Mouse (Mus musculus): ENCODE data around the gene Klhl35. TPM values are rescaled to one million over a fixed set of nuclear protein-coding genes. Genes with fewer than 3 reads are reported as not detected.
A peak's percentile ranks its signal among the peaks of the same experiment; 100 is the strongest.

Klhl35 gene
- polyA plus RNA-seq, 2 experiments from 2014 or later, result not detected

DNA sequence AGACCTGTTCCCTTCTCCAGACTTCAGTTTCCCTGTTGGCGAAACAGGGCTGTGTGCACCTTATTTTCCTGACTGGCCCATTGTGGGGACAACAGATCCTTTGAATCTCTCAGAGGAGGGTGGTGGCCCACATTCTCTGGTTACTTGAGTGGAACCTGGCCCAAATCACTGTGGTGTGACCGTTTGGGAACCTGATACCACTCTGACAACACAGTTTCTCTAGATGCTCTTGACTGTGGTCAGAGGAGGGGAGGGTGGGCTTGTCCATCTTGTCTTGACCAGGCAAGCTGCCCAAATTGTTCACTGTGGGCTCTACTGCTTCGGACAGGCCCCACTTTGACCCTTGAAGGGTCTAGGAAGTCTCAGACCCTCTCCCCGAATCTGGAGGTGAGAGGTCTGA, 11.8 kb upstream of the Klhl35 start:
- no peak for ATAC-seq

DNA sequence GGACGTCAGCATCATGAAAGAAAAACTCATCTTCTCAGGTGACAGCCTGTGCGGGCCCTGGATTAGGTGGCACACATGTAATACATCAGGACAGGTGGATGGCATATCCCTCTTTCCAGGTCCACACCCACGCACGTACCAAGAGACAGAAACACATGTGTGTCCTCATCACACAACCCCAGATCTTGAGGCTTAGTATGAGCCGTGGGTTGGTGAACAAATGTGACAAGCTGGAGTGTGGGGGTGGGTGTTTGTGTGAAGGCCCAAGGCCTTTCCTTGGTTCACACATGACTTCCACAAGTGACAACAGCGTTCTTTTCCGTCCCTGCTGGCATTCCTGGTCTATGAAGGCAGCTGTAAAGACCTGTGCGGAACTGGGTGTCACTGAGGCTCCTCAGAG, 7.0 kb upstream of the Klhl35 start:
- ATAC-seq, result no peak

DNA sequence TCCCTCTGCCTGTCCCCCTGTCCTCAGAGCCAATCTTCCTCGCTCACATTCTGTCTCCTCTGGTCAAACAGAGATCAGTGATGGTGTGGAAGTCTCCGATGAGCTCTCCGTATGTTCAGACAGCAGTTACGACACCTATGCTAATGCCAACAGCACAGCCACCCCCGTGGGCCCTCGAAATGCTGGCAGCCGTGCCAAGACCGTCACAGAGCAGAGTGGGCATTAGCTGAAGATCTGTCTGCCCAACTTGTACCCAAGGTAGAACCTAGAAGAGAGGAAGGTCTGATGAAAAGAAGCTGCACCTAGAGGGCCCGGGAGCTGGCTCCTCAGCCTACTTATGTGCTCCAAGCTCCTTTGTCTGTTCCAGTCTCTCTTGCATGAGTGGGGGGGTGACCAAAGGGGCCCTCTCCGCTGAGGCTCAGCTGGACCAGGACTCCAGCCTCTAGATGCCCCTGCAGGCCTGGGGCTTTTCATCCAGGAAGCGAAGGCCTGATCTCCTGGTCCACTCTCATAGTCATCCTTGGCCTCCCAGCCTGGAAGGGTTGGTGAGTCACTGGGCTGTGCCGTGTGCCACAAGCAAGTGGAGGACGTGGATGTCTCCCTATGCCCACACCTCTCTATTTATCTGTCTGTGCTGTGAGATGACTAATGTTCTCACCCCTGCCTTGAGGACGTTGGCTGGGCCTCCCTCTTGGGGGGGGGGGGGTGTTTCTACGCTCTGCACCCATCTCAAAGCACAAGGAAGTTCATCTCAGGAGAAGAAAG, 5.7 kb upstream of the Klhl35 start:
- ATAC-seq, result no peak

DNA sequence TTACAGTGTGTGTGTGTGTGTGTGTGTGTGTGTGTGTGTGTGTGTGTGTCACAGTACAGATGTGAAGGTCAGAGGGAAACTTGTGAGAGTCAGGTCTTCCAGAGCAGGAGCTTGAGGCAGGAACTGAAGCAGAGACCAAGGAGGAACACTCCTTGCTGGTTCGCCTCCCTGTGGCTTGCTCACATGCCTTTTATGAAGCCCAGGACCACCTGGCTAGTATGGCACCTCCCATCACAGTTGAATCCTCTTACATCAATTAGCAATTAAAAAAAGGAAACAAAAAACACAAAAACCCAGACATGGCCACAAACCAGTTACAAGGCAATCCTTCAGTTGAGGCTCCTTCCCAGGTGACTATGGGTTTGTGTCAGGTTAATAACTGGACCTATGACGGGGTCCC, 2.7 kb upstream of the Klhl35 start:
- ATAC-seq, result no peak

DNA sequence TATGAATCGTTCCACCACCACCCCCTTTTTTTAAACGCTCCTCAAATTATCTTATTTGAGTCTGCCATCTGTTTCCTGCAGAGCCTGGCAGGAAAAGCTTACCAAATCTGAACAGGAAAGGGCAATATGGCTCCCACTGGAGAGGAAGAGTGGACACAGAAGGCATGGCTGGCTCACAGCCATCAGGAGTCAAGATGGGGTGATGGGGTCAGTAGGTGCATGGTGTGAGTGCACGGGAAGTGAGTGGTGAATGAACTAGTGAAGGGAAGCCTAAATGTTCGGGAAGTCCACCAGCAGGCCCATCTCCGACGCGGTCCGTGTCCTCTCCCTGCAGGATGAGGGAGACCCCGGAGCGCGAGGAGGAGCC, 2.1 kb downstream of the Klhl35 start:
- no peak for ATAC-seq

DNA sequence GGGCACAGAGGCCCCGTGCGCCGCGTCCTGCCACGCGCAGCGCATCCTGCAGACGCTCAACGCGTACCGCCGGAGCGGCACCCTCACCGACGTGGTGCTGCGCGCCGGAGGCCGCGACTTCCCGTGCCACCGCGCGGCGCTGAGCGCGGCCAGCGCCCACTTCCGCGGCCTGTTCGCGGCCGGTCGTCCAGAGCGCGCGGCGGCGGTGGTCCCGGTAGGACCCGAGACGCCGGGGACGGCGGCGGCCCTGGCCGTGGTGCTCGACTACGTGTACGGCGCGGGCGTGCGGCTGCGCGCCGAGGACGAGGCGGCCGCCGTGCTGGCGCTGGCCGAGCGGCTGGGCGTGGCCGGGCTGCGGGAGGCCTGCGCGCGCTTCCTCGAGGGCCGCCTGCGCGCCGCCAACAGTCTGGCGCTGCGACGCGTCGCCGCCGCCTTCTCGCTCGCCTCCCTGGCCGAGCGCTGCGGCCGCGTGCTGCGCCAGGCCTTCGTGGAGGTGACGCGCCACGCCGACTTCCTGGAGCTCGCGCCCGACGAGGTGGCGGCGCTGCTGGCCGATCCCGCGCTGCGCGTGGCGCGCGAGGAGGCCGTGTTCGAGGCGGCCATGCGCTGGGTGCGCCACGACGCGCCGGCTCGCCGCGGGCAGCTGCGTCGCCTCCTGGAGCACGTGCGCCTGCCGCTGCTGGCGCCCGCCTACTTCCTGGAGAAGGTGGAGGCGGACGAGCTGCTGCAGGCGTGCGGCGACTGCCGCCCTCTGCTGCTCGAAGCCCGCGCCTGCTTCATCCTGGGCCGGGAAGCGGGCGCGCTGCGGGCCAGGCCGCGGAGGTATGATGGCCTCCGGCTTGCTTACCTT, 2.7 kb downstream of the Klhl35 start:
- ATAC-seq, result peak; percentile 83

DNA sequence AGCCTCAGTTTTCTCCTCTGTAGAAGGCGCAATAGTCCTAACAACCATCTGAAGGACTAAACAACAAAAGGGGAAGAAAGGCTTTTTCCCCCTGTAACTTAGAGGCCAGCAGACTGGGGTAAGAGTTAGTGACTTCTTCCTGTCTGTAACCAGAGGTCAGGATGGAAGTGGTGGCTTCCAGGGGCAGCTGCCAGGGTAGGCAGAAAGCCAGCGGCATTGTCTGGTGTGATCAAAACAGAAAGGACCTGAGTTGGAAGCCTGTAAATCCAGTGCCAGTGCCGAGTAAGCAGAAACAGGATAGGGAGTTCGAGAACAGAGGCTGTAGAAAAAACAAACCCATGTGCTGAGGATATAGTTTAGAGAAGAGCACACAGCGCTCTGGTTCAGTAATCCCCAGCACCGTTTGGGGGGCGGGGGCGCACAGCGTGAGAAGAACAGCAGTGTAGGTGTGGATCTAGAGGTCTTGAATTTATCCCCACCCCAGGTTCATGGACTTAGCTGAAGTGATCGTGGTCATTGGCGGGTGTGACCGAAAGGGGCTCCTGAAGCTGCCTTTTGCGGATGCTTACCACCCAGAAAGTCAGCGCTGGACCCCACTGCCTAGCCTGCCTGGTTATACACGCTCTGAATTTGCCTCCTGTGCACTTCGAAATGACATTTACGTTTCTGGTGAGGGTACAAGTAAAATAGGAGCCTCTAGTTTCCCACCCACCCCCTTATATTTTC, 4.0 kb downstream of the Klhl35 start:
- no peak for ATAC-seq

DNA sequence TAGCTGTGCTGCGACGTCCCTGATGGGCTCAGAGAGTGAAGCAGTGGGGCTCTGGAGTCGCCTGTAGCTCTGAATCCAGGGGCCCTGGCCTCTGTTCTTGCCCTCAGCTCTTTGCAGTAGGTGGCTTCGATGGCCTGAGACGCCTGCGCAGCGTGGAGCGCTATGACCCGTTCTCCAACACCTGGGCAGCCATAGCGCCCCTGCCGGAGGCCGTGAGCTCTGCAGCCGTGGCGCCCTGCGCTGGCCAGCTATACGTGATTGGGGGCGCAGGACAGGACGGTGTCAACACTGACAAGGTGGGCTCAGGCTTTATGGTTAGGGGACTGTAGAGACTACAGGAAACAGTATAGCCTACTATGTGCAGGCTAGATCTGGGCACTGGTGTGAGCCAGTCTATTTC, 5.8 kb downstream of the Klhl35 start:
- ATAC-seq, result no peak

DNA sequence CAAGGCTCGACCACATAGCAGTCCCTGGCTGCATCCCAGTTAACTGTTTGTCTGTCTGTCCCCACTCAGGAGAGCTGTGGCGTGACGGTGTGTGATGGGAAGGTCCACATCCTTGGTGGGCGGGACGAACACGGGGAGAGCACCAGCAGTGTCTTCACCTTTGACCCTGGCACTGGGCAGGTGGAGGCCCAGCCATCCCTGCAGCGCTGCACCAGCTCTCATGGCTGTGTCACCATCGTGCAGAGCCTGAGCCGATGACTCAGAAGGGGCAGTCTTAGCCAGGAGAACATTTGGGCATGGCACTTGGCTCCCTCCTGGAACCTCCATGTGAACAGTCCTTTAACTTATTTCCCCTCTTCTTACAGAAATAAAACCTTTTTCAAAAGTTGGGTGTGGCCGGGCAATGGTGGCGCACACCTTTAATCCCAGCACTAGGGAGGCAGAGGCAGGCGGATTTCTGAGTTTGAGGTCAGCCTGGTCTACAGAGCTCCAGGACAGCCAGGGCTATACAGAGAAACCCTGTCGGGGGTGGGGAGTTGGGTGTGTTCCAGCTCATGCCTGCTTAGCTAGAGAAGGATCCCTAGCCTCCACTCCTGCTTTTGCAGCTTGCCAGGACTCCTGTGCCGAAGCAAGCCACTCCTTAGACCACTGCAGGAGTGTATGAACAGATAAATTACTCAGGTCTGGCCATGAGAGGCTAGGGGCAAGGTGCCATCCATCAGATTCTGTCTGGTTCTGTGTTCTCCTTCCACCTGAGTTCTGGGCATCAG, 8.0 kb downstream of the Klhl35 start:
- ATAC-seq, result no peak

DNA sequence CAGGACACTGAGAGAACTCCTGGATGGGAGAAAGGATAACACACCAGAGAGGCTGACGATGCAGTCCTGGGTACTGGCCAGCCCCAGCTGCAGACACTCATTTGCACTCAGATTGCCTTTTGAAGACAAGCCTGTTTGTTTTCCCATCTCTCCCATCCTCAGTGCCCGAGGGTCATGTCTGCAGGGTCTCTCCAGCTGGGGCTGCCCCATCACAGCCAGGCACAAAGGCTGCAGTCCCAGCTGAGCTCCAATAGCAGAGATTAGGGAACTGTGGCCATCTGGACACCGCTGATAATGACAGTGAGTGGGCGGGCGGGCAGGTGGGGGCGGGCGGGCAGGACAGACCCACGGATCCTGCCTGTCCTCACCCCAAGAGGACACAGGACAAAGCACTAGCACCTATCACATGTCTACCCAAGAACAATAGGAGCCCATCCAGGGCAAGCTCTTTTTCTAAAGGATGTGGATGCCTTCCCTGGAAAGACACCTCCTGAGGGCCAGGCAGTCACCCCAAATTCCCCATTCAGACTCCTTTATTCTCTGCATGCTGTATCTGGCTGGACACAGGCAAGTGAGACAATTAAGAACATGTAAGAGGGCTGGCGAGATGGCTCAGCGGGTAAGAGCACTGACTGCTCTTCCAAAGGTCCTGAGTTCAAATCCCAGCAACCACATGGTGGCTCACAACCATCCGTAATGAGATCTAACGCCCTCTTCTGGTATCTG, 9.2 kb downstream of the Klhl35 start:
- ATAC-seq, result no peak

DNA sequence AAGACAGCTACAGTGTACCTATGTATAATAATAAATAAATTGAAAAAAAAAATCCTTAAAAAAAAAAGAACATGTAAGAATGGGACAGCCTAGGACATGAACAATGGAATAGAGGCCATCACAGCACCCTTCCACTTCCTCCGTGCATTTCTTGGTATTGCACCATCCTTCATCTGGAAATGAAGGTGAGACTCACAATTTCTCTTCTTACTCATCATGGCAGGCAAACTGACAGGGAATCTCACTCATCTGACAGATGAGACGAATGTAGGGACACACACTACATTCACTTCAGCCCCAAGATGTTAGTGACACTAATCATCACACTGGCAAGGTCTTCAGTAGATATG, 9.7 kb downstream of the Klhl35 start:
- no peak for ATAC-seq

DNA sequence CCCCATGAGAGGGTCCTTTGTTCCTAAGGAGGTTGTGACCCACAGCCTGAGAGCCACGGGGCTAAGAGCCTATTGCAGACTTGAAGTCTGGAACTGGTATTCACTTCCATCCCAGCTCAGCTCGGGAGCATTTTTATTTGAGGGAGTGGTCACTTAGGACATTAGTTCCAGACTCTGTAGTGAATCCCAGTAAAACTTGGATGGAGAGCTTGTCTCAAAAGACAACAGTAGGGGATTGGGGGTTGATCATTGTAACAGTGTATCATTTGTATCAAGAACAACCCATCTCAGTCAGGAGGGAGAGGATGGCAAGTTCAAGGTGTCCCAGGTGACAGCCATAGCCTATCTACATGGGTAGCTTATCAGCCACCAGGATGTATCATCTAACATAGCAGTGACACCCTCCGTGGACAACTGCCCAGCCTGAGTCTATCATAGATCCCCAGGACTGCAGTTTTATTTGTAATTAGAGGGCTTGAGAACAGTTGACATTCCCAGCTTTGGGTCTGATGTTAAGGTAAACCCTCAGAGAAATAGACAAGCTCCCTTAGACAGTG, 10.8 kb downstream of the Klhl35 start:
- no peak for ATAC-seq

DNA sequence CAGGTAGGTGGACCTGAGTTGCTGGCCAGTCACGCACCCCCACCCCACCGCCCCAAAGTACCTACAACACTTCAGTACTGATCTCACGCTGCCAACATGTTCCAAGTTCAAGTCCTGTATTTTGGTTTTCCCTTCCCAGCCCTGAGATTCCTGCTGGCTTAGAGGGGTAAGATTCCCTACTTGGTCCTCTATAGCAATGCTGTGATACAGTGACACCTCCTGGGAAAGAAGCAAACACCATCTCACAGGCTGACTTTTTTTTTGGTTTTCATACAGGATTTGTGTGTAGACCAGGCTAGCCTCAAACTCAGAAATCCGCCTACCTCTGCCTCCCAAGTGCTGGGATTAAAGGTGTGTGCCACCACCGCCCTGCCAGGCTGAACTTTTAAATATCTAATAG, 11.4 kb downstream of the Klhl35 start:
- ATAC-seq, result no peak

DNA sequence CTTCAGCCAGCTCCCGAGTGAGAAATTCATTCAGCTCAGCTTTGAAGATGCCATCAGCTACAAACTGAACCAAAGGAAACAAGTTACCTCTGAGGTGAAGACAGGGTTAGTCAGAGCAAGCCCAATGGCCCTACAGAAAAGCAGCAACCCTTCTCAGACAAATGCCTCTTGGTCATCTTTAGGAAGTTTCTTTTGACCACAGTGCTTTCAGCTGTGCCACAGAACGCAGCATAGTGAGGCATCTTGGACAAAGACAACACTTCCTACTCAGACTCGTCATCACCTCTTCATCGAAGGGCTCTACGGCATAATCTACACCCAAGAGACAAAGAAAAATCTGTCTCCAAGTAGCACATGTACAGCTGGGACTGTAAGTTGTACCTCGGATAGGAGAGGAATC, 16.8 kb downstream of the Klhl35 start:
- no peak for ATAC-seq

DNA sequence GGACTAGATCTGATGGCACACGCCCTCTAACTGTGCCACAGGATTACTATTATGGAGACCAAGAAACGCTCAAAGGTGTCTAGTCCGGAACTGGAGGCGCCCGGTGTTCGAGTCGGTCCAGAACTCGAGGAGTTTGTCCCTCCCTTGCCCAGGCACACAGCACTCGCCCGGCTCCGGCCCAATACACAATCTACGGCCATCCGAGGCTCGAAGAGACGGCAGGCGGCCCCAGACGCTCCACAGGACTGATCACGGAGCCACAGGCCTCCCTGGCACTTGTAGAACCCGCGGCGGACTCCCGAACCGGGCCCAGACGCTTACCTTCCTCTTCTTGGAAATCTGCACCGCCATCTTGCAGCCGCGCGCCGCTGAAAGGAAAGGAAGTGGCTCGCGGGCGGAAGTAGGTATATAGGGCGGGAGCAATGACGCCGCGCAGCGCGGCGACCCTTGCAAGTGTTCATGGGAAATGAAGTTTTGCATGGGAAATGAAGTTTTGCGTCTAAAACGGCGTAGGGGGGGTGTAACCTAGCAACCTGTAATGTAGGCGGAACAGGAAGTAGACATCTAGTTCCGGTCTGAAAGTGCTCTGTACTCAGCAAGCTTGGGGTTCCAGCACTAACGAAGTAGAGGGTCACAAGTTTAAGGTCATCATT, 17.6 kb downstream of the Klhl35 start, which contains the start of gene Rps3:
Rps3 (minus strand) TSS at position 468 of the 653 bp plus-strand sequence.
- peak; percentile 97 for ATAC-seq

DNA sequence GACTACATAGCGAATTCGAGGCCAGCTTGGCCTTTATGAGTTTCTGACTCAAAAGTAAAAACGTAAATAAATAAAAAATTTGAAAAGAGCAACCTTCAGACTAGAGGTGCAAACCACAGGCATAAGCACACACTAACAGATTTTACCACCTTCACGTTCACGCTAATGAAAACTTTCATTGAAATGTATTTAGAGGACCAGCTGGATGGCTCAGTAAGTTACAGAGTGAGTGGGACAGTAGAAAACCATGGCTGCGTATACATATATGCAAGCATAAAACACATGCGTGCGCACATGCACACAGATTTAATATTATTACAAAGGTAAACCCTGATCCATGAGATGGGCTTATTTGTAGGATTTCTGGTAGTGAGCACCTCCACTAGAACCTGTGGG, 18.1 kb downstream of the Klhl35 start:
- no peak for ATAC-seq

DNA sequence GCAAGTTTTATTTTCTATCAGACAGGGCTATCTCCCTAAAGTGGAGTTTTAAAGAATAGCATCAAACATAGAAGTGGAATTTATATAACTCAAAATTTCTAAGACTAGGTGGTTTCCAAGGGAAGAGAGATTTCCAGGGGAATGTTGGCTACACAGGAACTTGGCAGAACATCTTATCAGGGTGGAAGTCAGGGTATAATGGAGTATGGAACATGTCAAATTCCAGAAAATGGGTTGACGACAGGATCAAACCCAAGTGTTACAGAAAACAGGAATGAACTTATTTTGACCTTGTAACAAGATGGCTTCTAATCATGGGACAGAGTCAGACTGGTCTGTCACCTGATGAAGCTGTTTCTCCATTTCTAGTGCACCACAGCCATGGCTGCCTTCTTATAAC, 18.9 kb downstream of the Klhl35 start:
- ATAC-seq, result no peak

DNA sequence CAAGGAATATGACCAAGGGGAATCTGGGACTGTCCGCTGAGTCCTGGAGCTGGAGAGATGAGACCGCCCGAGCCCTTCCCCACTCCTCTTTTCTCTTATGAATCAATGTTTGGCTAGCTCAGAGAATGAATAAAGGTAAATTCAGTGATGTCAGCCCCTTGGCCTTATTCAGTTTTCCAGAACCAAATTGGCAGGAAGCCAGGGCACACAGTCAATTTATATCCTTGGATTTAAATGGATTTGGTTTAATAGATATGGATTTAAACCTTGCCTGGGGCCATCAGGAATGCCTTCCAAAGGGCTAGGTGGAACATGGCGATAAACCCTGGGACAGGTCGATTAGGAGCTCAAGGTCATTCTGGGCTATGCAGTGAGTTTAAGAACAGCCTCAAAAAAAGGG, 23.9 kb downstream of the Klhl35 start:
- ATAC-seq, result no peak

DNA sequence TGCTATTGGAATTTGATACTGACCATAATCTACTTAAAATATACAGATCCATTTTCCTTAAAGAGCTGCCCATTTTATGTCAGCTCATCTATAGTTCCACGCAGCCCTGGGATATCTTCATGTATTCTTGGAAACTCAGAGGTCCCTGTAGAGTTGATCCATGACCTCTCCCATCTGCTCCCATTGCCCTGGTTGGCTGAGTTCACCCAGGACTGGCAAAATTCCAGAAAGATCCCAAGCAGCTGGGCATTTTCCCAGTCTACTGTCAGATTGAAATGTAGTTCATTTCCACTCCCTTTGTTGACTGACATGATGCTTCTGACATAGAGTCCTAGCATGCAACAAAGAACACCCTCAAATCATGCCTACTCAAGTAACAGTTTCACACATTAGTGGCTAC, 33.3 kb downstream of the Klhl35 start:
- no peak for ATAC-seq

DNA sequence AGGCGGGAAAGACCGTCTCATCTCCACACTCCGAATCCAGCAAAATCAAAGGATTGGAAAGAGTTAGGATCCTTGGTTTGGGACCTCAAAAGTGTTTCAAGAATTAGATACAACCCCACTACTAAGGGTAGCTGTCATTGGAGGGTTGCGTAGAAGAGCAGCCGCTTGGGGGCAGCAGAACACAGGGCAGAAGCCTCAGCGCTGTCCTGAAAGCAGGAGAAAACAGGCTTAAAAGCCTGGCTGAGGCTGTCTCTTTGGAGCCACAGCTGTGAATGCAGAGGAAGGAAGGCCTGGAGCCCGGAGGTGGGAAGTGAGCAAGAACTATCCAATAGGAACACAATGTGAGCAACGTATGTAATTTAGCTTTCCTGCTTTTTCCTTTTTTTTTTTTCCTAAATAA, 34.4 kb downstream of the Klhl35 start:
- peak; percentile 65 for ATAC-seq

DNA sequence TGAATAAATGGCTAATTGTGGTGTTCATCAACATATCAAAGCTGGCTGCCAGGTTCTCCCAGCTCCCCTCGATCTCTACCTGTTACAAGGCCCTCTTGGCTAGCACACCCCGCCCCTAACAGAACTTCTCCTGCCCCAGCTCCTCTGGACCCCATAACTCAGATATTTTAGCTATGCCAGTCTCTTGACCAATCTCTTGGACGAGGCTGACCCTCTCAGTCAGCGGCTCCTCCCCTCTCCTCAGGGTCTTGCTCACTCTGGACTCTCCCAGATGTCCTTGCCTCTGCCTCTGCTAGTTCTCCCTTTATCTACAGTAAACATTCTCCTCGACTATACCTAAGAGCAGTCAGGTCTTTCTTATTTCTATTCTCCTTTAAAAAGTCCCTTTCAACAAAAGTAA, 34.9 kb downstream of the Klhl35 start:
- no peak for ATAC-seq
